Comparison of ENCODE assay signal across 8 mouse cellular contexts in genomic region chr13:46735808-46736478, GRCm38 (mm10). TPM values are rescaled to one million over a fixed set of nuclear protein-coding genes. Genes with fewer than 3 reads are reported as not detected.
DNase-seq lines count a peak whose midpoint lies in the region; ATAC-seq and TF ChIP-seq lines count a peak whose summit lies in the region.

No protein-coding gene starts in this region.

- in situ Hi-C loops in ES-E14 (cut with MboI; ENCODE audit: low sequenced_read_pairs in 2 of 2, unreplicated experiment in 2 of 2) = no loop called here

- H3K27me3 ChIP-seq in forebrain, embryonic 13.5 days = peaks cover 7% of the 10 kb centered on the region; the same call in 1 of the 2 replicates

- peak overlapping the region; percentile 22; the same call in 1 of the 2 replicates for H3K9ac ChIP-seq in ES-E14 (ENCODE audit: insufficient read depth, low read depth, low read length, poor library complexity, severe bottlenecking)
- H3K9ac ChIP-seq in forebrain, embryonic 13.5 days = peak overlapping the region; percentile 37

- peak overlapping the region; percentile 66 for H3K4me2 ChIP-seq in forebrain, embryonic 13.5 days

- H3K9me3 ChIP-seq in ES-E14 (ENCODE audit: control insufficient read depth, insufficient read depth, low read depth, low read length) = no peaks in the 10 kb centered on the region
- H3K9me3 ChIP-seq in forebrain, embryonic 13.5 days (replicated peaks) = no peaks in the 10 kb centered on the region

- H3K27ac ChIP-seq in ES-E14 (ENCODE audit: insufficient read depth, low read depth, low read length, poor library complexity, severe bottlenecking) = no peak overlapping the region
- no peak overlapping the region for H3K27ac ChIP-seq in forebrain, embryonic 13.5 days

- DNase-seq in ES-E14 (ENCODE audit: low read depth, low spot score) = peak; percentile 54
- peak; percentile 44 to 65 for DNase-seq in adrenal gland, postnatal 36 days
- peak; percentile 18 for DNase-seq in heart, postnatal 25 days (ENCODE audit: low spot score)
- DNase-seq in kidney, postnatal 4 days = peak; percentile 64 to 74
- DNase-seq in lung, postnatal 4 days = peak; percentile 64 to 74
- peak; percentile 55 for DNase-seq in retina, embryonic 14.5 days (ENCODE audit: low spot score)
- DNase-seq in urinary bladder, adult 2 months (ENCODE audit: low spot score) = peak; percentile 41

- ATAC-seq in forebrain, embryonic 13.5 days = 0 out of 2 replicates have a peak, but pooled peaks have one; percentile 43

- intact Hi-C loops in heart, postnatal 25 days (cut with DNase I) = no loop called here

- peak overlapping the region; percentile 48 to 76 for H3K4me3 ChIP-seq in ES-E14 (ENCODE audit: insufficient read depth in 1 of 2, low read depth in 1 of 2, low read length in 2 of 2, poor library complexity in 1 of 2, severe bottlenecking in 1 of 2)
- peak overlapping the region; percentile 38 for H3K4me3 ChIP-seq in forebrain, embryonic 13.5 days

- under 1% methylated on average over 20 of the region's 20 CpGs for WGBS in forebrain, embryonic 13.5 days

- H3K36me3 ChIP-seq in ES-E14 (ENCODE audit: control insufficient read depth, insufficient read depth, low read length, poor library complexity, severe bottlenecking) = no peaks in the 10 kb centered on the region
- no peaks in the 10 kb centered on the region for H3K36me3 ChIP-seq in forebrain, embryonic 13.5 days (ENCODE audit: poor library complexity, severe bottlenecking)

- H3K4me1 ChIP-seq in ES-E14 (ENCODE audit: control insufficient read depth in 2 of 2, insufficient read depth in 2 of 2, low read length in 2 of 2, poor library complexity in 1 of 2) = no peaks in the 10 kb centered on the region; a peak in 1 of 4 replicates
- peaks cover 14% of the 10 kb centered on the region for H3K4me1 ChIP-seq in forebrain, embryonic 13.5 days

TF ChIP-seq in ES-E14, 5 proteins besides CTCF, POLR2A, EP300 and RAD21:
- TF ChIP-seq HCFC1 (IDR thresholded peaks at IDR 0.05; ENCODE audit: borderline replicate concordance, insufficient read depth, low read length) = no peak
- TF ChIP-seq ZC3H11A (IDR thresholded peaks at IDR 0.05; ENCODE audit: borderline replicate concordance, low read depth, low read length) = no peak
- no peak for TF ChIP-seq MAFK (IDR thresholded peaks at IDR 0.05; ENCODE audit: insufficient read depth, low read depth, low read length)
- TF ChIP-seq ZNF384 (IDR thresholded peaks at IDR 0.05; ENCODE audit: low read depth, low read length) = no peak
- no peak for TF ChIP-seq CHD2 (IDR thresholded peaks at IDR 0.05; ENCODE audit: low read depth, low read length)

RNA-seq across cellular contexts. Expression of gene Nup153, which starts 8.2 kb away (rescaled TPM):
- total RNA-seq in ES-E14 (2012; rRNA removed) = 125 and 129 TPM in 2 replicates
- total RNA-seq in adrenal gland, postnatal 36 days (2021) = 10 to 100 TPM; 59.9 to 68.3 TPM
- polyA plus RNA-seq in forebrain, embryonic 13.5 days (2015; fragmentation: Nextera tagmentation; extraction: Ambion mirVana) = 22.8 and 29.1 TPM in 2 replicates
- total RNA-seq in heart, postnatal 25 days (2021) = 10 to 100 TPM; 29.4 to 39.3 TPM
- polyA plus RNA-seq in urinary bladder, adult 2 months (2012; rRNA removed) = 31.2 and 36.7 TPM in 2 replicates

Comparison
In these comparisons a context has a peak if more than half of its experiments do, and no peak if none do; other contexts are left out.
1. DNase-seq: peak in every context shown above with its lines; median percentile 69 in kidney, postnatal 4 days; 69 in lung, postnatal 4 days; 55 in retina, embryonic 14.5 days; 54 in adrenal gland, postnatal 36 days; 54 in ES-E14; 41 in urinary bladder, adult 2 months; 18 in heart, postnatal 25 days.